Mouse (Mus musculus): ENCODE results near the gene Wdr74. TPM values are rescaled to one million over a fixed set of nuclear protein-coding genes. Genes with fewer than 3 reads are reported as not detected.

Gene Wdr74
- total and polyA plus RNA-seq, 3 experiments: 133 to 235 (median 203) TPM

DNA sequence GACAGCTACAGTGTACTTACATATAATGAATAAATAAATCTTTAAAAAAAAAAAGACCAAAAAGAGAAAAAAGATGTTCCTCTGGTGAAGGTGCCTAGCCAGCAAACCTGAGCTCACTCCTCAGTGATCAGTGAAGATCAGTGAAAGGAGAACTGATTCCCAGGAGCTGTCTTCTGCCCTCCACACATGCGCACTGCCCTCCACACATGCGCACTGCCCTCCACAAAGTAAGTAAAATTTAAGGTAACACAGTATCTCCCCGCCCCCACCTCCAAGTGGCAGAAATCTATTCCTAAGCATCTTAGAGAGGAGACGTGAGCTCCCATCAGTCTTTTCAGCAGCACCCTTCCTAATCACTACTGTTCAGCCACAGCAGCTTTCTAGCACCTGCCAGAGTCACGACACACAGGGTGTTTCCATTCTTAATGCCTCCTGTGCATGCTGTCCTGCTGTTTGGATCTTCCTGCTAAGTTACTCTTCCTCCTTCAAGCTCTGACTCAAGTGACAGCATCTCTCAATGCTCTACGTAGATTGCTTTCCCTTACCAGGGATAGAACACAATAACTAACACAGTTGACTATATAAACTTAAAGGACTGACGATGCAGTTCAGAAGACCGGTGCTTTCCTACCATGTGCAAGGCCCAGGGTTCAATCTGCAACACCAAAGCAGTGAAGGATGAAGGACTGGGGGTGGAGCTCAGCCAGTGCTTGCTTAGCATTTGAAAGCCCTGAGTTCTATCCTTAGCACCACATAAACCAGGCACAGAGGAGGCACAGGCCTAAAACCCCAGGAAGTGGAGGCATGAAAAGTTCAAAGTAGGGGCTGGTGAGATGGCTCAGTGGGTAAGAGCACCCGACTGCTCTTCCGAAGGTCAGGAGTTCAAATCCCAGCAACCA lies 19.5 kb upstream of the Wdr74 start:
- Histone ChIP-seq H3K36me3 (replicated peaks in 1 of 2; ENCODE audit: control insufficient read depth in 1 of 2, insufficient read depth in 1 of 2, low read length in 1 of 2) (peaks cover 5 to 16% of the 10 kb centered on the region in 2 experiments), H3K4me2 (ENCODE audit: insufficient read depth, low read depth, poor library complexity, severe bottlenecking) (no peak overlapping the region), H3K79me2 (replicated peaks; ENCODE audit: control insufficient read depth, extremely low read depth, insufficient read depth, poor library complexity, severe bottlenecking) (peaks cover 17% of the 10 kb centered on the region), H3K27ac (ENCODE audit: insufficient read depth, low read depth) (no peak overlapping the region), H3K4me1 (ENCODE audit: control insufficient read depth in 1 of 2, insufficient read depth in 2 of 2) (peaks cover 0 to 47% of the 10 kb centered on the region in 2 experiments; a peak in 2 of 4 replicates), H3K27me3 (replicated peaks) (no peaks in the 10 kb centered on the region), H3K4me3 (replicated peaks in 1 of 3; ENCODE audit: low read depth in 2 of 3, low read length in 2 of 3, poor library complexity in 1 of 3) (no peak overlapping the region), H3K9ac (ENCODE audit: insufficient read depth, low read depth) (no peak overlapping the region), H3K9me3 (replicated peaks; ENCODE audit: low read length) (no peaks in the 10 kb centered on the region)
- no peak for TF ChIP-seq CTCF (conservative IDR thresholded peaks at IDR 0.05 in 1 of 2, IDR thresholded peaks at IDR 0.05 in 1 of 2; ENCODE audit: low read depth in 2 of 2, low read length in 2 of 2)
- TF ChIP-seq NRF1 (IDR thresholded peaks at IDR 0.05; ENCODE audit: low read depth, low read length): peak; percentile 75
- TF ChIP-seq JUND (conservative IDR thresholded peaks at IDR 0.05; ENCODE audit: low read depth, low read length): no peak
- TF ChIP-seq ZNF384 (IDR thresholded peaks at IDR 0.05; ENCODE audit: low read depth, low read length): 0 out of 2 replicates have a peak, but pooled peaks have one; percentile 4
- no peak for TF ChIP-seq IRF4 (IDR thresholded peaks at IDR 0.05; ENCODE audit: low read depth, low read length)
- no peak for TF ChIP-seq SMC3 (IDR thresholded peaks at IDR 0.05; ENCODE audit: low read depth, low read length)
- in situ Hi-C loops (cut with MboI; ENCODE audit: low pct_ligation_motif_present, low pct_unique_long_range_greater_than_20kb, low sequenced_read_pairs): no loop called here
- dilution Hi-C loops (cut with MboI; ENCODE audit: extremely low pct_ligation_motif_present, extremely low pct_unique_long_range_greater_than_20kb, low sequenced_read_pairs): no loop called here
- DNase-seq (ENCODE audit: extremely low read depth): no peak

GRCm38 (mm10) chr19:8716767-8717475 lies 18.7 kb upstream of the Wdr74 start:
- H3K79me2 ChIP-seq (replicated peaks; ENCODE audit: control insufficient read depth, extremely low read depth, insufficient read depth, poor library complexity, severe bottlenecking): peaks cover 16% of the 10 kb centered on the region
- no peak for DNase-seq (ENCODE audit: extremely low read depth)
- H3K9me3 ChIP-seq (replicated peaks; ENCODE audit: low read length): no peaks in the 10 kb centered on the region
- H3K4me2 ChIP-seq (ENCODE audit: insufficient read depth, low read depth, poor library complexity, severe bottlenecking): no peak overlapping the region
- dilution Hi-C loops (cut with MboI; ENCODE audit: extremely low pct_ligation_motif_present, extremely low pct_unique_long_range_greater_than_20kb, low sequenced_read_pairs) (no loop called here), in situ Hi-C loops (cut with MboI; ENCODE audit: low pct_ligation_motif_present, low pct_unique_long_range_greater_than_20kb, low sequenced_read_pairs) (no loop called here)
- H3K27me3 ChIP-seq (replicated peaks): no peaks in the 10 kb centered on the region
- H3K9ac ChIP-seq (ENCODE audit: insufficient read depth, low read depth): no peak overlapping the region
- peaks cover 0 to 8% of the 10 kb centered on the region in 2 experiments for H3K36me3 ChIP-seq (replicated peaks in 1 of 2; ENCODE audit: control insufficient read depth in 1 of 2, insufficient read depth in 1 of 2, low read length in 1 of 2)
- H3K27ac ChIP-seq (ENCODE audit: insufficient read depth, low read depth): no peak overlapping the region
- TF ChIP-seq ZNF384 (IDR thresholded peaks at IDR 0.05; ENCODE audit: low read depth, low read length) (0 out of 2 replicates have a peak, but pooled peaks have one; percentile 15), JUND (conservative IDR thresholded peaks at IDR 0.05; ENCODE audit: low read depth, low read length) (no peak), KAT2A (IDR thresholded peaks at IDR 0.05; ENCODE audit: insufficient replicate concordance, low read length) (no peak)
- peaks cover 0 to 53% of the 10 kb centered on the region in 2 experiments; a peak in 2 of 4 replicates for H3K4me1 ChIP-seq (ENCODE audit: control insufficient read depth in 1 of 2, insufficient read depth in 2 of 2)
- no peak overlapping the region for H3K4me3 ChIP-seq (replicated peaks in 1 of 3; ENCODE audit: low read depth in 2 of 3, low read length in 2 of 3, poor library complexity in 1 of 3)

DNA sequence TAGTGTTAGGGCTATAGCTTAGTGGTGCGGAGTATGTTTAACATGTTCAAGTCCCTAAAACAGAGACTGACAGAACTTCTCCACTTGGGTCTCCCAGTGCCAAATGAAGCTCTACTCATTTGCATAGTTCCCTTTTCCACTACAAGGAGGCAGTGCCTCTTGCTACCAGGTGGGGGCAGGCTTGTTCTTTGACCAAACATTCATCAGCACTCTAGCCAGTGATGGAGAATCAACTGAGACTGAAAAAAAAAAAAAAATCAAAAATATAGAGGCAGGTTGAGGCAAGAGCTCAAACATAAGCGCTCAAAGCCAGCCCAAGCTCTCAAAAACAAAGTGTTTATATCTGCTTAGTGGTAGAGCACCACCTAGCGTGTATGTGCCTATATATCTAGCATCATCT lies 17.3 kb upstream of the Wdr74 start:
- H3K27me3 ChIP-seq (replicated peaks): no peaks in the 10 kb centered on the region
- H3K36me3 ChIP-seq (replicated peaks in 1 of 2; ENCODE audit: control insufficient read depth in 1 of 2, insufficient read depth in 1 of 2, low read length in 1 of 2): no peaks in the 10 kb centered on the region
- no peak overlapping the region for H3K27ac ChIP-seq (ENCODE audit: insufficient read depth, low read depth)
- H3K79me2 ChIP-seq (replicated peaks; ENCODE audit: control insufficient read depth, extremely low read depth, insufficient read depth, poor library complexity, severe bottlenecking): peaks cover 13% of the 10 kb centered on the region
- in situ Hi-C loops (cut with MboI; ENCODE audit: low pct_ligation_motif_present, low pct_unique_long_range_greater_than_20kb, low sequenced_read_pairs): no loop called here
- DNase-seq (ENCODE audit: extremely low read depth): peak; percentile 88
- peak overlapping the region in 1 of 3 experiments; percentile 28 for H3K4me3 ChIP-seq (replicated peaks in 1 of 3; ENCODE audit: low read depth in 2 of 3, low read length in 2 of 3, poor library complexity in 1 of 3)
- H3K9me3 ChIP-seq (replicated peaks; ENCODE audit: low read length): no peaks in the 10 kb centered on the region
- dilution Hi-C loops (cut with MboI; ENCODE audit: extremely low pct_ligation_motif_present, extremely low pct_unique_long_range_greater_than_20kb, low sequenced_read_pairs): no loop called here
- peaks cover 0 to 56% of the 10 kb centered on the region in 2 experiments; a peak in 2 of 4 replicates for H3K4me1 ChIP-seq (ENCODE audit: control insufficient read depth in 1 of 2, insufficient read depth in 2 of 2)
- no peak overlapping the region for H3K4me2 ChIP-seq (ENCODE audit: insufficient read depth, low read depth, poor library complexity, severe bottlenecking)
- no peak overlapping the region for H3K9ac ChIP-seq (ENCODE audit: insufficient read depth, low read depth)
- TF ChIP-seq EP300 (IDR thresholded peaks at IDR 0.05; ENCODE audit: low read length): no peak
- TF ChIP-seq CTCF (conservative IDR thresholded peaks at IDR 0.05 in 1 of 2, IDR thresholded peaks at IDR 0.05 in 1 of 2; ENCODE audit: low read depth in 2 of 2, low read length in 2 of 2): peak; percentile 78 to 98
- TF ChIP-seq IRF4 (IDR thresholded peaks at IDR 0.05; ENCODE audit: low read depth, low read length): no peak
- TF ChIP-seq USF1 (IDR thresholded peaks at IDR 0.05; ENCODE audit: low read depth, low read length): no peak
- no peak for TF ChIP-seq BHLHE40 (IDR thresholded peaks at IDR 0.05; ENCODE audit: low read depth, low read length)
- TF ChIP-seq RCOR1 (conservative IDR thresholded peaks at IDR 0.05; ENCODE audit: low read depth, low read length): no peak
- TF ChIP-seq SIN3A (IDR thresholded peaks at IDR 0.05; ENCODE audit: low read length): no peak
- TF ChIP-seq MAZ (IDR thresholded peaks at IDR 0.05; ENCODE audit: low read depth, low read length): no peak
- TF ChIP-seq MAX (IDR thresholded peaks at IDR 0.05; ENCODE audit: low read length): no peak
- TF ChIP-seq ZMIZ1 (IDR thresholded peaks at IDR 0.05; ENCODE audit: low read depth, low read length): no peak
- TF ChIP-seq PAX5 (IDR thresholded peaks at IDR 0.05; ENCODE audit: low read length): no peak
- TF ChIP-seq ZNF384 (IDR thresholded peaks at IDR 0.05; ENCODE audit: low read depth, low read length): peak; percentile 93
- no peak for TF ChIP-seq ZC3H11A (IDR thresholded peaks at IDR 0.05; ENCODE audit: low read depth, low read length)
- no peak for TF ChIP-seq MYC (IDR thresholded peaks at IDR 0.05; ENCODE audit: low read depth, low read length)
- TF ChIP-seq MAFK (IDR thresholded peaks at IDR 0.05; ENCODE audit: insufficient replicate concordance, low read length): 0 out of 2 replicates have a peak, but pooled peaks have one; percentile 3
- TF ChIP-seq TCF12 (IDR thresholded peaks at IDR 0.05; ENCODE audit: low read depth, low read length): no peak
- no peak; the same call in 1 of the 2 replicates for TF ChIP-seq MEF2A (IDR thresholded peaks at IDR 0.05; ENCODE audit: borderline replicate concordance, low read depth, low read length)
- TF ChIP-seq KAT2A (IDR thresholded peaks at IDR 0.05; ENCODE audit: insufficient replicate concordance, low read length): no peak
